Mouse (Mus musculus): ENCODE measurements around the gene Lancl1.

Gene Lancl1

DNA sequence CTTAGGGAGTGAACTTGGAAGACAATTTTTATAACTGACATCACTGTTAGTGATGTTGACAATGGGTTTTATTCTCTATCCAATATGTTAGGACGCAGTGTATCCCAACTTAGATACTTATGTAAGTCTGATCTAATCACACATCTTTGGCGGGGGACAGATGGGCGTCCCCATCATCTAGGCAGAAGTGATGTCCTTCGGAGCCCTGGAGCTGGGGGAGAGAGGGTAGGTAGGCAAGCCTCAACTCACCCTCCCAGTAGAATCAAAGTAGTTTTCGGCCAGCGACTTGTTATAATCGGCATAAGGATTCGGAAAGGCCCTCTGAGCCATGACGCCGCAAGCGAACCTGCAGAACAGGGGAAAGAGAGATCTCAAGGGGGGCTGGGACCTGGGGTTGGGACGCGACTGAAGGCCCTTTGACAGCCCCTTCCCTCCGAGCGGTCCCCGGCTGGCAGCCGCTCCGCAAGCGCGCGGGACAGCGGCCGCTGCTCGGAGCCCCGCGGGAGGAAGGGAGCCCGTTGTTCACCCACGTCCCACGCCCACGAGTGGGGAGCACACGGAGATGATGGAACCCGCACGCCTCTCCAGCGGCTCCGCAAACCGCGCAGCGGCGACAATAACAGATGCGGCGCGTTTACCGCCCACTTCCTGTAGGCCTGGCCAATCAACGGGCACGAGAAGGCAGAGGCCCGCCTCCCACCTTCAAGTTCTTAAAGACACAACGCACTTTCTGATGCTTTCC, at the start of gene Lancl1:
Gene Lancl1 (minus strand): TSS at position 627 of the 742 bp plus-strand sequence.
- in situ Hi-C loops (cut with MboI; ENCODE audit: low sequenced_read_pairs) = no loop called here

DNA sequence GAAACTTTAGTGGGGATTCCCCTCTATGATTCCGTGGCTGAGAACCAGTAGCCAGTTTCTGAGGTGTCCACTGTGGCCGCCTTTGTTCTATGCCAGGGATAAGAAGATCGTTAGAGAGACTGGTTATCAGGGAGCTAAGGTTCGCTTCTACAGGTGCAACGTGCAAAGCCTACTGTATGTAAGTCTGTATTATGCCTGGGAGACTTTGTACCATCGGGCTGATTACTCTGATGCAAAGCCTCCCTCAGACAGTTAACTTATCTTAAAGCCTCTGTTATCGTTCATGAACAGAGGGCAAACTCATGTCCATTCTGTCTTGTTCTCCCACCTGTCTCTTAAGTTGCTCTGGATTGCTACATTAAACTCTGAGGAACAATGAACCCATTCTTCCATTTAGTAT, 40.5 kb upstream of the Lancl1 start:
- in situ Hi-C loops (cut with MboI; ENCODE audit: low sequenced_read_pairs) = no loop called here

DNA sequence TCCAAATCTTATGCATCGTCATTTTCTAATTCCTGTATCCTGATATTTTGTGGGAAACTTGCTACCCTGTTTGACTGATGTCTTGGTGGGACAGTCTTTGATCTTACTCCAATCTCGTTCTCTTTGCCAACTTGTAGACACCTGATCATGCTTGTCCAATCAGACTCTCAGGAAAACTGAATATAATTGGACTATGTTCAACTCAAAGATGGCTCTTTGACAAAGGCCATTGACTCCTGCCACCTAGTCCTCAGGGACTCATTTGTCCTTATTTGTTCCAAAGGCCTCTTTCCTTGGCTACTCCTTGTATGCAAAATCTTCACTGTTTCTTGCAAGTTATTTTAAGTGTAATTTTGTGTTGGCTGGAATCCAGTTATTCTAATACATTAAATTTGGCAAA, 40.0 kb upstream of the Lancl1 start:
- in situ Hi-C loops (cut with MboI; ENCODE audit: low sequenced_read_pairs) = no loop called here

DNA sequence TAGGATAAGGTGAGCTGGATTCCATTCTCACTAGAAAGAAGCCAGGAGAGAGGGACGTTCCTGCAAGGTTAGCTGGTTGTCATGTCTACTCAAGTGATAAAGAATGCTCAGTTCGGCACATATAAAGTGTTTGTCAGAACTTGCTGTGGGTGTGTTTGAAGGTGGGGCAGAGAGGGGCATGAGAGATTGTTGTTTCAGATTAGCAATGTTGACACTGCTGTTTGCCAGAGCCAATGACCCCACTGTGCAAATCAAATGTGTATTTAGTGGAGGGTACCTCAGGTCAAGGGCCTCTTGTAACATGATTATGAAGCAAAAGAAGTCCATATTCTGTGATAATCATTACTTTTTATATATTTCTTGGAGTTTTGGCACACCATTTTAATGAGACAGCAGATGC, 39.1 kb upstream of the Lancl1 start:
- in situ Hi-C loops (cut with MboI; ENCODE audit: low sequenced_read_pairs) = no loop called here

DNA sequence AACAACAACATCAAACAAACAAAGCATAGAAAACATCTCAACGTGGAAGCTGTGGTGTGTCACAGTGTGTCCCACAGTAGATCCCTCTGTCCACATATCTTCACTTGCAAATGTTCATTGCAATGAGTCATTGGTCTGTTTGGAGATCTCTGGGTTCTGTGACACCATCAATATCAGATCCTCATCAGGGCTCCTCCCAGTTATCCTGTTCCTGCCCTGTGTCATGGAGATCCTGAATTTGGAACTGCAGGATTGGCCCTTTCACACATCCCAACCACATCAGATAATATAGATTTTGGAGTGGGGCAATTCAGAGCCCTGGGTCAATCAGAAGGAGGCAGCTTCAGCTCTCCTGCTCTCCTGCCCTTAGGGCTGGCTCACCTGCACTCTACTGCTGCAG, 28.9 kb upstream of the Lancl1 start:
- in situ Hi-C loops (cut with MboI; ENCODE audit: low sequenced_read_pairs) = no loop called here

DNA sequence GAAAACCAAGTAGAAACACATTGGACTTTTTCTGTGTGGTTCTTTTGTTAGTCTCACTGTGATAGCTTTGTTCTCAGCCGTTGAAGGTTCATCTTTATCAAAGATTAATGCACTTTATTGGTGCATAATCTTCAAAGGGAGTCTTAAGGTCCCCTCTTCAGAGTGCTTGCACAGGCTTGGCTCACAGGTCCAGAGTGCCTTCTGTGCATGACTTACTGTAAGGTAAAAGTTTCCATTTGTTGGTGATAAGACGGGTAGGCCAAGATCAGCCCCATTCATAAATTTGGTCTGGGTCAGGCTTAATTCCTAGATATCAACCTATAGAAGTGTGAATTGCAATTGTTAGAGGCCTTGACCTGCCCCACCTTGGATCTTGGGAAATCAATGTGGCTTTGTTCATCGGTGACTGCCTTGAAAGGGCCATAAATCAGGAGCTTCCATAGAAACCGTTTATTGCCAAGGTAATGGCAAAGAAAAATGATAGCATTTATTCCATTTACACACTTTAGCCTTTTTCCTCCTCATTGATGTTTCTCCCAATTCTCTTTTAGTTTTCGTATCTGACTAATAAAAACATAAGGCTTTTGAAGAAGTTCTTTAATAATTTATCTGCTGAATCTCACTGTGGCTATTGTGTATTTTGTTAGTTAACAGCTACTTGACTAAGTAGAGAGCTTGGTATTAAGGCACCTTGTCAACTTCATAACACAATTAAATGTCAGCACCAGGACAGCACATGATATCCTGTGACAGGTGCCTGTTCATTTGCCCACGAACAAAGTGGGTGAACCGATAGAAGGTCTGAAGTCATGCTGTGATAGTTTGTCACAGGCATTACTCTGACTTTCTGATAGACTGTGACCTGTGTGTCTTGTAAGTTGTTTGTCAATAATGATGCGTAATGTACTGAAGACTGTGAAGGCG, 26.9 kb upstream of the Lancl1 start:
- in situ Hi-C loops (cut with MboI; ENCODE audit: low sequenced_read_pairs) = no loop called here

DNA sequence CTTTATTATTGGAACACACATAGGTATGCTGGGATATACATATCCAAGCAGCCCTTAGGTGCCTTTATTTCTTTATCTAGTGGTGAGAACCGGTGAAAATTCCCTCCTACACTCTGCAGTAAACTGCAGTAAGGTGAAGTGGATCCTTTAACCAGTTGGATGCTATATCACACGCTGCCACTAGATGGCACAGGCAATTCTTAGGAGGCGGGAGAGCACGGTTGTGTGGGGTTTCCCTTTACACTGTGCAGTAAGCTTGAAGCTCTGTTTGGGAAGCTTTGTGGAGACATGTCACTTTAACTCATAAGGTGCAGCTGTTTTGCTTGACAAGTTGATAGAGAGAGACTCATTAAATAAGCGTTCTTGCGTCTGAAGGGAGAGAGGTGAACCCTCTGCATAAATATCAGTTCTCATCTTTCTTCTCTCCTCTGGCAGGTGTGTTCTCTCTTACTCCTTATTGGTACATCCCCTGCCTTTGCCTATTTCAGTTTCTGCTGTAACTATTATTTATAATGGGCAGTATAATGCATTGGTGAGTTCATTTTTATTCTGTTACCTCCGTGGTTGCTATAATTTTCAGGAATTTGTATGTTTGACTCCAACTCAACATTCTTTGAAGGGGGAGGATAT, 22.9 kb upstream of the Lancl1 start:
- in situ Hi-C loops (cut with MboI; ENCODE audit: low sequenced_read_pairs) = no loop called here

DNA sequence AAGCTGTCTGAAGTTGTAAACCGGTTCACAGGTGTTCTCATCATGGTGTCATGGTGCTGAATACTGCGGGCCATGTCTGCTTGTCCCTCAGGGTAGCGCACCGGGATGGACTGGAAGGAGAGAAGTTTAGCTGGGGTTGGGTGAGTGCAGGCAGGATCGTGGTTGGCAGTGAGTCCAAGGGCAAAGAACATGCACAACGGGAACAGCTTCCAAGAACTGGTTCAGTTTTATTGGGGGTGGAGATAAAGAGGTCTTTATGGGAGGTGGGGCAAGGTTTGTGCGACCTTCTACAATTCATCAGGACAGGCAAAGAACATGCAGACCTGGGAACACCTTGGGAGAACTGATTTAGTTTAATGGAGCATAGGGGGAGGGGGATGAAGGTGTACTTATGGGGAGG, 17.1 kb upstream of the Lancl1 start:
- in situ Hi-C loops (cut with MboI; ENCODE audit: low sequenced_read_pairs) = no loop called here

DNA sequence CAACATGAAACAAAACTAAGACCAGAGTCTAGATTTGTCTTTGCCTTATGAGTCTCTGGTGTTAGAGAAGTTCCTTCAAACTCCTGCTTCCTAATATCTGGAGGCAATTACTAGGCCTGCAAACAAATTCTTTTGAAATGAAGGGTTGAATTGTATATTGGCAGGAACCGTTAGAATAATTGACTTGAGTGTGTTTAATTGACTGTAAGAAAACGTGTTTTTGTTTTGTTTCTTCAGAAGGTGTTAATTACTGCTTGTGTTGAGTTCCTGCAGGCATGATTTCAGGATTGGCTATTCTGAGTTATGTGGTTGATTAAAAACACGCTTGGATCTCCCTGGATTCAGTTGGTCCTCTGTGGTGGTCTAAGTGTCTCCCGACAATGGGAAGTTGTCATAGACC, 14.0 kb upstream of the Lancl1 start:
- in situ Hi-C loops (cut with MboI; ENCODE audit: low sequenced_read_pairs) = no loop called here

DNA sequence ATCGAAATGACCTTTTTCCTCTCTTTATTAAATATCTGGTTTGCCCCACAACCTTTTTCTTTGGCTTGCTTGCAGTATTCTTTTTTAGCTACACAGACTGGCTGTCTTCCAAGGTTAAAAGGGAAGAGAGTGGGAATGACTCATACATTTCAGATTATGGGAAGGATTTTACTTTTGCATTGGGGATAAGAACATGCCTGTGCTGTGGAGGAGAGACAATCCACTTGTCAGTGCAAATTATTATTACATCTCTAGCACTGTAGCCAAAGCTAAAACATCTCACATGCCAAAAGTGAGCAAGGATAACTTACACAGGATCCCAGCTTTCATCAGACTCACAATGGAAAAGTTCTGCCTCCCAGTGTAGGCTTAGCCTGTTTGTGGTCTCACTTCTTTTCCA, 10.9 kb upstream of the Lancl1 start:
- in situ Hi-C loops (cut with MboI; ENCODE audit: low sequenced_read_pairs) = no loop called here

DNA sequence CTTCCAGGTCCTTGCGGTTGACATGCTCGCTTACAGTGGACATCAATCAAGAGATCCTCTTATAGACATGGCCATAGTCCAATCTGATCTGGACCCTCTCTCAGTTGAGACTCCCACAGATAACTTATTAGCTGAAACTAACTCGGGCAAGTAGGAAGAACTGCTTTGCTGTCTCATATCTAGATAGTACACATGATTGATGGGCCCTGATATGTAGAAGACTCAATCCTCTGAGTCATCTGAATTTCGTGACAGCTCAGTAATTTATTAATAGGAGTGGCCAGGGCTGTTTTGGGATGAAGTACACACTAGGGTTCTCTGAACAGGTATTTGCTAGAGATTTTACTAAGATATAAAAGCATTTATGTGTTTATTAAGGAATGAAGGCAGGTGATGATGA, 10.0 kb upstream of the Lancl1 start:
- in situ Hi-C loops (cut with MboI; ENCODE audit: low sequenced_read_pairs) = no loop called here

DNA sequence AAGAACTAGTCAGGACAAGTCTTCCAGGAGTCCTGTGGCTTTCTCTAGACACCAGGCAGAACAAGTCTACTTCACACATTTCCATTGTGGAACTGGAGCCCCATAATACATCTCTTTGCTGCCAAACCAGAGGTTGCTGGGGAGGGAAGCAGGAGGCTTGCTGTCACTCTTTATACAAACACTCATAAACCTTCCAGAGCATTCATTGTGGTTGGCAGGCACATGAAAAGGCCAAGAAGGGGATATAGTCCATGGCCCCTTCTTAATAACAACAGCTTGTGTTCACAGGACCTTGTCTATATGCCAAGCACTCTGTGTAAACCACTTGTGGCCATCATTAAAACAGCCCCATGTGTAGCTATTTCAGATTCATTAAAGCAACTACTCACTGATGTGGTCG, 6.4 kb upstream of the Lancl1 start:
- in situ Hi-C loops (cut with MboI; ENCODE audit: low sequenced_read_pairs) = no loop called here

DNA sequence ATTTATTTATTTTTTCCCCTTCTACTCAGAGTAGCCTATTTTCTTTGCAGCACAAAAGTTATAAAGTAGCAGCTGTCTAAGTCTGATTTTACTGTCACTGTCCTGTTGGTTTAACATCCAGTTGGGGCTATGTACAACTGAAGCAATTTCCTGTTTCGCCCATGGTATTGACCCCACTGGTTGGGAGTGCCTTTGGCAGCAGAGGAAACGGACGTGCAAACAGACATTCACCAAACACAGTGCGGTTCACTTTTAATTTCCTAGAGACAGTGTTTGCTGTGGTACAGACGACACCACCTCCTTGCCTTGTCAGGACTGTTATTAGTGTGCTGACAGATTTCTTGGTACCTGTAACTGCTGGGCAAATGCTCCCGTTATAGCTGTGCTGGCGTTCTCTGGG, 3.9 kb upstream of the Lancl1 start:
- in situ Hi-C loops (cut with MboI; ENCODE audit: low sequenced_read_pairs) = no loop called here

DNA sequence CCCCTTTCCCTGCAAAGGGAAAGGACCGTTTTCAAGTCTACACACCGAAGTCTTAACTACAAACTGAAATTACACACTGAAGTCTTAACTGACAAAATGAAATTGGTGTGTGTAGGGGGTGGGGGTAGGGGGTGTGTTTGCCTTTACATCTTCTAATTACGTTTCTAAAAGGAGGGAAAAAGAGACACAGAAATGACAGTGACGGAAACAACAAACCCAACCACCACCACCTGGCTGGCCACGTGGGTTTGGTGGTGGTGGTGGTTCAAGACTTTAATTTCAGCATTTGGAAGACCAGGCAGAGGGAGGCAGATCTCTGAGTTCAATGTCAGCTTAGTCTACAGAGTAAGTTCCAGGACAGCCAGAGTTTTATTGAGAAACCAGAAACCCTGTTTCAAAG, 411 bp upstream of the Lancl1 start:
- in situ Hi-C loops (cut with MboI; ENCODE audit: low sequenced_read_pairs) = no loop called here

DNA sequence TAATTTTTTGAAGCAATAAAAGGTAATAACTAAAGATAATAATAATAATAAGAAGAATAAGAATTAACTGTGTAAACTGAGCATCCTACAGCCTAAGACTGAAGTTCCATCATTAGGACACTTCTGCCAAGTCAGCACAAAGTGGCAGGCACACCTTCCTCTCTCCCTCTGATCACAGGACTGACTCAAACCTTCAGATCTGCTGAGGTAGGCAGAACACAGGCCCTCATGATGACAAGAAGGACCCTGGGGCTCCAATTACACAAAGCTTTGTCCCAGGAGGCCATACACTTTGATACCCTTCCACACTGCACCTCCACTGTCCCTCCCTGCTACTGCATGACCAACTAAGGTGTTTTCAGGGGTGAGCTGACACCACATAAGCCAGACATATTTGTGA, 1.5 kb downstream of the Lancl1 start:
- in situ Hi-C loops (cut with MboI; ENCODE audit: low sequenced_read_pairs) = no loop called here

DNA sequence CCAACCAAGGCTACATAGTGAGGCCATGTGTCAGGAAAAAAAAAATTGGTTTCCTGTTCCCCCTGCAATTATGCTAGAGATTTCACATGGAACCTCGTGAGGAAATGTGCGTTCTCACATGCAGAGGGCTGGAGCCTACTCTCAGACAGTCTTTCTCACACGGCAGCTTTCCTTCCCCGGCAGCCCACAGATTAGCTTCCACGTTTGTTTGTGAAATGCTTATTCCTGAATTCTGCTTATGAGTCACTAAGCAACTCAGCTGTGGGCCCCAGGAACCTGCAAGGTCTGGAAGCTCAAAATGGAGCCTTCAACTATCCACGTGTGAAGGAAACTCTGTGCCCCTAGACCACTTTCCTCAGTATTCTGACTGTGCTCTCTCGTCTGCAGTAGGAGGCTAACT, 5.4 kb downstream of the Lancl1 start:
- in situ Hi-C loops (cut with MboI; ENCODE audit: low sequenced_read_pairs) = no loop called here

DNA sequence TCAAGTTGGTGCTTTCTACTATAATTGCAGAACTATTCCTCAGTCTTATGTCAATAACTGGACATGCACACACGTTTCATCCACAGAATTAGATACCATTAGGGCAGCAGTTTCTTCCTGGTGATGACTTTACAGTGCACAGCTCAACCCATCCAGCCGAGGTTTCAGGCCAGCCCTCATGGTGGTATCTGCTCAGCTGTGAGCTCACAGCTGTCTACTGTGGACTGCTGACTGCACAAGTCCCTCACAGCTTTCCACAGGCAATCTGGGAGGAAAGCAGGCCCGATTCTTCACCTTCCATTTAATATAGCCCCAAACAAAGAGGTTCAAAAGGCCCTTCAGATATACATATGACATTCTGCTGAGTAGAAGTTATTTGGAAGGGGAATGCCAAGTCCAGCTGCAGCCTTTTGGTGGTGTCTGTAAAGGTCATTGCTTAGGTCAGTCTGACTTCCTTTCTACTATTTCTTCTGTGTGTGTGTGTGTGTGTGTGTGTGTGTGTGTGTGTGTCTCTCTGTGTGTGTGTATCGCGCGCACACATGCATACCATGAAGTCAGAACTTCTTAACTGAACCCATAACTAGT, 11.7 kb downstream of the Lancl1 start:
- in situ Hi-C loops (cut with MboI; ENCODE audit: low sequenced_read_pairs) = no loop called here

DNA sequence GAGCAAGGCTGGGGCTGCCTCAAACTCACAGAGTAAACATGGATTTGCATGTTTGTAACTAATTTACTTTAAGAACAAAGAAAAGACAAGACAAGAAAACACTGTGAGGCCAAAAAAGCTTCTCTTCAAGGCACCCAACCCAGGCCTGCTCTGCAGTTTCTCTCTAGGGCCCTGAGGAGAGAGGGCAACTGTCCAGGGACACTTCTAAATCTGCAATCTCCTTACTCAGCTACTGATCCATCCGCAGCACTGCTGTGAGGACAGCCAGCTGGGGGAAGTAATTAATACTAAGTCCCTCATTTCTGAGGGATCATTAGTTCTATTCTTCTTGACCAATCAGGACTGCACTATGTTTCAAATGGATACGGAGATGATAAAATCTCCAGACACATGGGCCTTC, 12.5 kb downstream of the Lancl1 start:
- in situ Hi-C loops (cut with MboI; ENCODE audit: low sequenced_read_pairs) = no loop called here

DNA sequence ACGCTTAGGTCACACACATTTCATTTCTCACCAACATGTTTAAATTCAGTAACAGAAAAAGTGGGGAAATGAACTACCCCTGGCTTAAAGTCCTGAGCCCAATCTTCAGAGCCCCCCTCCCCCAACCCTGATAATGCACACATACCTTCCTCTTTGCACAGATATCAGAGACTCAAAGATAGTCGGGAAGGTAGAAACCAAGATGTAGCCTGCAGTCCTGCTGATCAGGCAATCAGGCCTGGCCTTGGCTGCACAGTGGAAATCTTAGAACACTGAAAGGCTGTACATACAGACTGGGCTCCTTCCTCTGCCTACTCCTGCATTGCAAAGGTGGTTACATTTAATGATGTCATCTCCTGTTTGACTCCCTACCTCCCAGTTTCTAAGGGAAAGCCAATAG, 15.9 kb downstream of the Lancl1 start:
- in situ Hi-C loops (cut with MboI; ENCODE audit: low sequenced_read_pairs) = no loop called here

DNA sequence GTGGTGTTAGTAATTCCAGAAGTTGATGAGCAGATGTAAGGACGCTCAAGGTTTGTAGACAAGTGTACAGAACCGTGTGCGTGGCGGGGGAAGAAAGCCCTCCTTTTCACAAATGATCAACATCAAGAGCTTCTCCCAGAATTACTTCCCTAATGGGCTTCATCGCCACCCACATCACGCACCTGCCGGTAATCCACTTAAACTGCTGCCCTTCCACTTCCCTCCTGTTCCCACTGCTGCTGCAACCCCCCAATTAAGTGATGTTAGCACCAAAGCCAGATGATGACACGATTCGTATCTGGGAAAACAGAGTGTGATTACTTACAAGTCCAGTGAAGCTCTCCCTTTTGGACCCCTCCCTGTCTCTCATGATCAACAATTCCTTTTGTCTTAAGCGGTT, 16.6 kb downstream of the Lancl1 start:
- in situ Hi-C loops (cut with MboI; ENCODE audit: low sequenced_read_pairs) = no loop called here

DNA sequence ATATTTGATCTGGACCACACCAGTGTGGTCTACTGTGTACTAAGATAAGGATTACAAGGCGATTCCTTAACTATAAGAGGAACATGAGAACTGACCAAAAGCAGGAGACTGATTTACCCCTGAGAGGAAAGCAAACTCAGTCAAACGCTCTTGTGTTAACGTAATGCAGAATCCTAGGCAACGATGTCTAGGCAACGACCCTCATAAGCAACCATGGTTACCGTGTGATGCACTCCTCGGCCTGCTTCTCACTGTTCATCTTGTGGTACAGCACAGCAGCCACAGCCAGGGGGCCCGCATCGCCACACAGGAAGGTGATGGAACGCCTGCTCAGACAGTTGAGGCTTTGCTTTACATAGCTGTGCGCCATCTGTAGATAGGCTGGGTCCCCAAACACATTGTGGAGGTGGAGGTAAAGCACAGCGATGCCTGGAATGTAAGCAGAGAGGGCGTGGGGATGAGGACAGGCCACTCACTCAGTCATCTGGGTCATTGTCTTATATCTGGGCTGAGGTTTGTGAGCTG, 18.0 kb downstream of the Lancl1 start:
- in situ Hi-C loops (cut with MboI; ENCODE audit: low sequenced_read_pairs) = no loop called here
